In genomic region chr13:119690876-119691620, GRCm38 (mm10) we compare ENCODE assay signal across 8 mouse cellular contexts. TPM values are rescaled to one million over a fixed set of nuclear protein-coding genes. Genes with fewer than 3 reads are reported as not detected.
DNase-seq lines count a peak whose midpoint lies in the region; ATAC-seq and TF ChIP-seq lines count a peak whose summit lies in the region.

No protein-coding gene starts in this region.

- no peaks in the 10 kb centered on the region for H3K9me3 ChIP-seq in forebrain, embryonic 13.5 days (replicated peaks)

- ATAC-seq in forebrain, embryonic 13.5 days, result no peak; the same call in 1 of the 2 replicates

- intact Hi-C loops in left cerebral cortex, postnatal 4 days (cut with DNase I), result loop anchor here (5.0 kb wide), 1 partner anchor 49 kb away; no protein-coding TSS in a partner anchor

- peak overlapping the region; percentile 82 for H3K4me3 ChIP-seq in bone marrow, adult 2 months (replicated peaks; ENCODE audit: control insufficient read depth, low read depth, low read length)
- H3K4me3 ChIP-seq in forebrain, embryonic 13.5 days, result peak overlapping the region; percentile 87

- TF ChIP-seq CTCF in bone marrow, adult 2 months (IDR thresholded peaks at IDR 0.05; ENCODE audit: control insufficient read depth, insufficient read depth, low read length), result no peak

- H3K9ac ChIP-seq in forebrain, embryonic 13.5 days, result peak overlapping the region; percentile 96

- no peaks in the 10 kb centered on the region for H3K27me3 ChIP-seq in forebrain, embryonic 13.5 days

- WGBS in bone marrow, adult 2 months, result 10% methylated on average over 7 of the region's 7 CpGs
- WGBS in forebrain, embryonic 13.5 days, result 3% methylated on average over 7 of the region's 7 CpGs

- DNase-seq in left cerebral cortex, postnatal 4 days, result peak; percentile 66
- DNase-seq in left cerebral cortex, adult 18-20 months (ENCODE audit: low spot score in 2 of 2), result no peak
- peak; percentile 85 to 92 for DNase-seq in kidney, postnatal 25 days
- peak; percentile 18 for DNase-seq in naive thymus-derived CD4-positive, alpha-beta T cell, adult 2 months (ENCODE audit: low read depth)
- DNase-seq in right cerebral cortex, adult 18-20 months, result no peak
- no peak for DNase-seq in thymus, adult 18-20 months

- no peaks in the 10 kb centered on the region; the same call in 1 of the 2 replicates for H3K4me1 ChIP-seq in bone marrow, adult 2 months (ENCODE audit: control insufficient read depth, insufficient read depth, low read length)
- peaks cover 52% of the 10 kb centered on the region for H3K4me1 ChIP-seq in forebrain, embryonic 13.5 days

- H3K4me2 ChIP-seq in forebrain, embryonic 13.5 days, result peak overlapping the region; percentile 86

- TF ChIP-seq POLR2A in bone marrow, adult 2 months (IDR thresholded peaks at IDR 0.05; ENCODE audit: borderline replicate concordance, control insufficient read depth, low read depth, low read length), result no peak

- H3K27ac ChIP-seq in bone marrow, adult 2 months (ENCODE audit: control insufficient read depth, insufficient read depth, low read depth, low read length, poor library complexity), result peak overlapping the region; percentile 74; the same call in 1 of the 2 replicates
- peak overlapping the region; percentile 98 for H3K27ac ChIP-seq in forebrain, embryonic 13.5 days

- peaks cover 13% of the 10 kb centered on the region; the same call in 1 of the 2 replicates for H3K36me3 ChIP-seq in forebrain, embryonic 13.5 days (ENCODE audit: poor library complexity, severe bottlenecking)

RNA-seq across cellular contexts. Expression of gene Hmgcs1, which starts 0.9 kb away (rescaled TPM):
- 100 to 1,000 TPM; 814 to 887 TPM for total RNA-seq in left cerebral cortex, postnatal 4 days (2021)
- total RNA-seq in left cerebral cortex, adult 18-20 months (2021), result 100 to 1,000 TPM; 271 to 300 TPM
- 6.7 and 14.8 TPM in 2 replicates for polyA plus RNA-seq in bone marrow, adult 2 months (2011; ENCODE audit: insufficient read depth, insufficient read length, low replicate concordance, missing spikeins)
- 322 and 362 TPM in 2 replicates for polyA plus RNA-seq in forebrain, embryonic 13.5 days (2015; fragmentation: Nextera tagmentation; extraction: Ambion mirVana)

Comparison
In these comparisons a context has a peak if more than half of its experiments do, and no peak if none do; other contexts are left out.
1. DNase-seq: peak in left cerebral cortex, postnatal 4 days (single experiment), kidney, postnatal 25 days (2 of 2) and naive thymus-derived CD4-positive, alpha-beta T cell, adult 2 months (single experiment); none in left cerebral cortex, adult 18-20 months (0 of 2), right cerebral cortex, adult 18-20 months (single experiment) and thymus, adult 18-20 months (0 of 2).